In the genomic region with DNA sequence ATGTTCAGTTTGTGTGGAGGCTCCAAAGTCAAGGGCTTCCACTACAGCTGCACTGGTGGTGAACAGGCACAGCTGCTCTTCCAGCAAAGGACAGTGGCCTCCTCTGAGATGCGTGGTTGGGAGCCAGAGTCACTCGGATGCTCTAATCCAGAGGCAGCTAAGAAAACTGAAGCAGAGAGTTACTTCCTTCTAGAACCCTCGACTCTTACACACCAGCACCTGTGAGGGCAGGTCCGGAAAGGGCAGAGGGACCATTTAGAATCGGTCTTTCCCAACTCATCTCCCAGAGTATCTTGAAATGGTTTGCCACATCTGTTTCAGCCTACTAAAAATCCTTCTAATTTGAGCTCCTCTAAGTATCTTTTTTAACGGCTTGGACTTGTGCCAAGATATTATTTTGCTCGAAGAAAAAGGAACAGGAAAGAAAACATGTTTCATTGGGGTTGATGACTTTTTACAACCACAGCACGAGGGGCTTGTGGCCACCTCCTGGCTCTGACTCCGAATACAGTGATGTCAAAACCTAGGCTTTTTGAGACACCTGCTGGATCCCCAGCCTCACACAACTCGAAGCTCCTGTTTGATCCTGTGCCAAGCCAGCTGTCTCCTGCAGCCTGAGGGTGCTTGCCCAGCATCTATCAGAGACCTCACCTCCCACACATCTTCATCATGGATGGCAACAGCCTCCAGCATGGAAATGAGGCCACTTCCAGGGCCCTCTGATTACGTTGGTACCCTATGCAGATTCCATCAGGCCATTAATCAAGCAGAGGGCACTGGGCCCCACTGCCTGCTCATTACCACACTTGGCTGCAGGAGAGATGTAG, we compare ENCODE assay signal across 14 mouse cellular contexts.
A peak's percentile ranks its signal among the peaks of the same experiment; 100 is the strongest.
DNase-seq lines count a peak whose midpoint lies in the region; ATAC-seq lines count a peak whose summit lies in the region.
"Had no signal": no experiment of that assay in that cellular context is flagged by ENCODE, and none has a peak within 500 bp of the region (broad histone marks: within the 10 kb centered on the region; RNA-seq: fewer than 3 reads in every experiment).

No protein-coding gene starts in this region.

- WGBS in heart, embryonic 11.5 days (ENCODE audit: insufficient replicate concordance), result 73% methylated on average over 11 of the region's 11 CpGs
- WGBS in lung, embryonic 15.5 days, result 55% methylated on average over 11 of the region's 11 CpGs

- H3K4me3 ChIP-seq in heart, embryonic 11.5 days (ENCODE audit: low read depth, low read length), result no peak overlapping the region
- H3K4me3 ChIP-seq in lung, embryonic 15.5 days, result no peak overlapping the region

- H3K9ac ChIP-seq in heart, embryonic 11.5 days (ENCODE audit: low read depth, low read length), result no peak overlapping the region
- H3K9ac ChIP-seq in lung, embryonic 15.5 days, result no peak overlapping the region

- no peaks in the 10 kb centered on the region for H3K27me3 ChIP-seq in heart, embryonic 11.5 days (ENCODE audit: control insufficient read depth, insufficient read depth, low read length)
- no peaks in the 10 kb centered on the region for H3K27me3 ChIP-seq in lung, embryonic 15.5 days

- H3K27ac ChIP-seq in heart, embryonic 11.5 days (ENCODE audit: low read depth, low read length), result no peak overlapping the region
- no peak overlapping the region; the same call in 1 of the 2 replicates for H3K27ac ChIP-seq in lung, embryonic 15.5 days

- no peak for ATAC-seq in heart, embryonic 11.5 days (replicated peaks; ENCODE audit: insufficient number of reproducible peaks, low FRiP score, low TSS enrichment)
- 0 out of 2 replicates have a peak, but pooled peaks have one; percentile 28 for ATAC-seq in lung, embryonic 15.5 days (ENCODE audit: borderline replicate concordance, extremely low read depth, low FRiP score, low TSS enrichment)
- ATAC-seq in common myeloid progenitor, adult 5-6 weeks (replicated peaks; ENCODE audit: low read depth, poor library complexity, severe bottlenecking), result peak; percentile 70
- ATAC-seq in megakaryocyte progenitor cell, adult 5-6 weeks (replicated peaks; ENCODE audit: poor library complexity), result peak; percentile 62
- ATAC-seq: CD4-positive, CD25-positive, alpha-beta regulatory T cell, adult 4 months had no signal

- no peaks in the 10 kb centered on the region for H3K4me1 ChIP-seq in heart, embryonic 11.5 days (ENCODE audit: control insufficient read depth, insufficient read depth, low read length)
- H3K4me1 ChIP-seq in lung, embryonic 15.5 days, result peaks cover 11% of the 10 kb centered on the region

- no peaks in the 10 kb centered on the region for H3K9me3 ChIP-seq in heart, embryonic 11.5 days (replicated peaks; ENCODE audit: control insufficient read depth, low read length)
- no peaks in the 10 kb centered on the region for H3K9me3 ChIP-seq in lung, embryonic 15.5 days

- no peaks in the 10 kb centered on the region for H3K36me3 ChIP-seq in heart, embryonic 11.5 days (ENCODE audit: control insufficient read depth, insufficient read depth, low read length)
- no peaks in the 10 kb centered on the region for H3K36me3 ChIP-seq in lung, embryonic 15.5 days

- no peak overlapping the region for H3K4me2 ChIP-seq in heart, embryonic 11.5 days
- H3K4me2 ChIP-seq in lung, embryonic 15.5 days, result no peak overlapping the region
- H3K4me2 ChIP-seq: liver, embryonic 11.5 days had no signal

- peak; percentile 21 for DNase-seq in heart, adult 8-10 months (ENCODE audit: low spot score)
- DNase-seq in lung, postnatal 10 days, result no peak
- DNase-seq in yolk sac, embryonic 10.5 days (ENCODE audit: low spot score), result no peak
- DNase-seq: adrenal gland, postnatal 10 days; gastrocnemius, postnatal 14 days; kidney, adult 11 months; lung, postnatal 4 days; thymus, postnatal 4 days had no signal
